Mouse (Mus musculus) kidney, embryonic 16.5 days (tissue): ENCODE measurements around the gene Mllt10. TPM values are rescaled to one million over a fixed set of nuclear protein-coding genes. Genes with fewer than 3 reads are reported as not detected.
"Not testable (repeated sequence)": the region's sequence is repeated elsewhere in the genome, so short reads cannot be mapped to it uniquely, and the experiment has no call there.

ENCODE experiments used
- ATAC-seq: fragments of 200-750 bp; cut with Nextera tagmentation; 2 replicates; pipeline ENCODE4 v1.8.0; 2017; ENCODE audit warnings: moderate TSS enrichment; ENCODE audit not compliant: low FRiP score, low TSS enrichment
- H3K27ac ChIP-seq: fragments of 300-500 bp; sonication (generic); 2 replicates; pipeline ENCODE4 v1.5.1; 2014; ENCODE audit warnings: low read length
- H3K27me3 ChIP-seq: fragments of 300-500 bp; sonication (generic); 2 replicates; pipeline ENCODE4 v1.6.1; 2014; ENCODE audit warnings: low read length, control low read depth, mixed read lengths; ENCODE audit not compliant: insufficient read depth
- H3K36me3 ChIP-seq: fragments of 300-500 bp; sonication (generic); 2 replicates; pipeline ENCODE4 v1.6.1; 2014; ENCODE audit warnings: low read length, control low read depth, mixed read lengths; ENCODE audit not compliant: insufficient read depth
- H3K4me1 ChIP-seq: fragments of 300-500 bp; sonication (generic); 2 replicates; pipeline ENCODE4 v1.6.1; 2014; ENCODE audit warnings: low read length, control low read depth, mixed read lengths; ENCODE audit not compliant: insufficient read depth
- H3K4me2 ChIP-seq: fragments of 300-500 bp; sonication (generic); replicated peaks from 2 replicates; pipeline ENCODE4 v1.6.1; 2014; ENCODE audit warnings: low read depth, low read length
- H3K4me3 ChIP-seq: fragments of 300-500 bp; sonication (generic); 2 replicates; pipeline ENCODE4 v1.5.1; 2014; ENCODE audit warnings: mild to moderate bottlenecking, low read length
- H3K9ac ChIP-seq: fragments of 300-500 bp; sonication (generic); replicated peaks from 2 replicates; pipeline ENCODE4 v1.6.1; 2014; ENCODE audit warnings: low read length
- H3K9me3 ChIP-seq: fragments of 300-500 bp; sonication (generic); 2 replicates; pipeline ENCODE4 v1.6.1; 2016; ENCODE audit warnings: low read length, control low read depth
- WGBS: fragments of 180-500 bp; shearing (Covaris S2); extraction: QIAGEN DNeasy Blood & Tissue Kit; methylation state at CpG from one replicate; pipeline ENCODE4 v1.1.7; 2014; 5-methylcytosine and 5-hydroxymethylcytosine counted together
- polyA plus RNA-seq: library from polyadenylated mRNA; unstranded; fragments of >200 nt; fragmentation: Nextera tagmentation; extraction: Ambion mirVana; gene quantifications from 2 replicates; pipeline ENCODE4 v1.2.1, GENCODE M21; 2015

The Mllt10 gene
- polyA plus RNA-seq, 1 experiment from 2014 or later = 63.4 TPM

- ATAC-seq = no peak
- H3K4me1 ChIP-seq = peaks cover 15% of the 10 kb centered on the region
- no peak overlapping the region for H3K9ac ChIP-seq
- no peaks in the 10 kb centered on the region for H3K9me3 ChIP-seq
- 0 out of 2 replicates have a peak, but pooled peaks cover 12% of the 10 kb centered on the region for H3K36me3 ChIP-seq
- no peak overlapping the region for H3K4me2 ChIP-seq
- WGBS = 86% methylated on average over 4 of the region's 4 CpGs
- peak overlapping the region; percentile 43; the same call in 1 of the 2 replicates for H3K27ac ChIP-seq
- no peaks in the 10 kb centered on the region for H3K27me3 ChIP-seq
- no peak overlapping the region for H3K4me3 ChIP-seq
Observed at GRCm38 (mm10) chr2:18068071-18068796, 13.2 kb downstream of the Mllt10 start.

- ATAC-seq = peak; percentile 57; the same call in 1 of the 2 replicates
- no peak overlapping the region for H3K9ac ChIP-seq
- no peaks in the 10 kb centered on the region for H3K9me3 ChIP-seq
- H3K4me1 ChIP-seq = peaks cover 4% of the 10 kb centered on the region; the same call in 1 of the 2 replicates
- 77% methylated on average over 2 of the region's 2 CpGs for WGBS
- H3K4me2 ChIP-seq = no peak overlapping the region
- no peaks in the 10 kb centered on the region for H3K27me3 ChIP-seq
- no peak overlapping the region for H3K27ac ChIP-seq
- peaks cover 25% of the 10 kb centered on the region for H3K36me3 ChIP-seq
- H3K4me3 ChIP-seq = no peak overlapping the region
Observed at GRCm38 (mm10) chr2:18071947-18072346, 16.9 kb downstream of the Mllt10 start.

GRCm38 (mm10) chr2:18080182-18080860 lies 25.3 kb downstream of the Mllt10 start:
- Histone ChIP-seq H3K4me2 (no peak overlapping the region), H3K4me3 (no peak overlapping the region), H3K27me3 (no peaks in the 10 kb centered on the region), H3K9me3 (no peaks in the 10 kb centered on the region), H3K27ac (no peak overlapping the region), H3K9ac (no peak overlapping the region), H3K4me1 (no peaks in the 10 kb centered on the region; the same call in 1 of the 2 replicates), H3K36me3 (peaks cover 45% of the 10 kb centered on the region)
- peak; percentile 61; the same call in 1 of the 2 replicates for ATAC-seq
- 85% methylated on average over 2 of the region's 2 CpGs for WGBS

- H3K27ac ChIP-seq, H3K4me3 ChIP-seq, H3K27me3 ChIP-seq, H3K4me1 ChIP-seq, H3K9me3 ChIP-seq, H3K9ac ChIP-seq, ATAC-seq, H3K4me2 ChIP-seq: not testable (repeated sequence)
- H3K36me3 ChIP-seq = peaks cover 43% of the 10 kb centered on the region
- WGBS = 91% methylated on average over 3 of the region's 3 CpGs
Observed at GRCm38 (mm10) chr2:18087695-18088094, 32.7 kb downstream of the Mllt10 start.

- no peaks in the 10 kb centered on the region for H3K9me3 ChIP-seq
- H3K4me3 ChIP-seq = no peak overlapping the region
- no peak overlapping the region for H3K9ac ChIP-seq
- ATAC-seq = no peak
- H3K4me2 ChIP-seq = no peak overlapping the region
- H3K27me3 ChIP-seq = no peaks in the 10 kb centered on the region
- no peaks in the 10 kb centered on the region for H3K4me1 ChIP-seq
- WGBS = 90% methylated on average over 1 of the region's 1 CpGs
- H3K27ac ChIP-seq = no peak overlapping the region
- peaks cover 24% of the 10 kb centered on the region for H3K36me3 ChIP-seq
Observed at GRCm38 (mm10) chr2:18093858-18094257, 38.8 kb downstream of the Mllt10 start.

- H3K4me3 ChIP-seq = no peak overlapping the region
- no peaks in the 10 kb centered on the region for H3K27me3 ChIP-seq
- no peak for ATAC-seq
- H3K36me3 ChIP-seq = peaks cover 24% of the 10 kb centered on the region
- no peak overlapping the region for H3K9ac ChIP-seq
- H3K4me2 ChIP-seq = no peak overlapping the region
- no peaks in the 10 kb centered on the region for H3K9me3 ChIP-seq
- no peaks in the 10 kb centered on the region for H3K4me1 ChIP-seq
- H3K27ac ChIP-seq = no peak overlapping the region
Observed at GRCm38 (mm10) chr2:18094319-18094718, 39.3 kb downstream of the Mllt10 start.

- no peaks in the 10 kb centered on the region for H3K4me1 ChIP-seq
- no peak overlapping the region for H3K27ac ChIP-seq
- no peak overlapping the region for H3K4me3 ChIP-seq
- H3K9ac ChIP-seq = no peak overlapping the region
- no peak overlapping the region for H3K4me2 ChIP-seq
- no peaks in the 10 kb centered on the region for H3K27me3 ChIP-seq
- no peak for ATAC-seq
- 37% methylated on average over 2 of the region's 2 CpGs for WGBS
- peaks cover 6% of the 10 kb centered on the region; the same call in 1 of the 2 replicates for H3K9me3 ChIP-seq
- peaks cover 29% of the 10 kb centered on the region for H3K36me3 ChIP-seq
Observed at GRCm38 (mm10) chr2:18095804-18096203, 40.8 kb downstream of the Mllt10 start.

- H3K4me3 ChIP-seq = no peak overlapping the region
- ATAC-seq = no peak
- no peak overlapping the region for H3K27ac ChIP-seq
- no peak overlapping the region for H3K9ac ChIP-seq
- 92% methylated on average over 2 of the region's 2 CpGs for WGBS
- H3K27me3 ChIP-seq = no peaks in the 10 kb centered on the region
- peaks cover 30% of the 10 kb centered on the region for H3K36me3 ChIP-seq
- no peaks in the 10 kb centered on the region for H3K4me1 ChIP-seq
- H3K9me3 ChIP-seq = peaks cover 6% of the 10 kb centered on the region; the same call in 1 of the 2 replicates
- H3K4me2 ChIP-seq = no peak overlapping the region
Observed at GRCm38 (mm10) chr2:18100914-18101313, 45.9 kb downstream of the Mllt10 start.

- Histone ChIP-seq H3K36me3 (peaks cover 6% of the 10 kb centered on the region; the same call in 1 of the 2 replicates), H3K9ac (no peak overlapping the region), H3K9me3 (no peaks in the 10 kb centered on the region), H3K4me2 (no peak overlapping the region), H3K4me1 (peaks cover 3% of the 10 kb centered on the region; the same call in 1 of the 2 replicates), H3K4me3 (no peak overlapping the region), H3K27me3 (no peaks in the 10 kb centered on the region), H3K27ac (no peak overlapping the region)
- peak; percentile 54; the same call in 1 of the 2 replicates for ATAC-seq
Observed at GRCm38 (mm10) chr2:18107561-18107960, 52.5 kb downstream of the Mllt10 start.

- no peaks in the 10 kb centered on the region for H3K9me3 ChIP-seq
- 0 out of 2 replicates have a peak, but pooled peaks have one; percentile 76 for ATAC-seq
- peaks cover 8% of the 10 kb centered on the region for H3K36me3 ChIP-seq
- no peaks in the 10 kb centered on the region for H3K27me3 ChIP-seq
- no peak overlapping the region for H3K4me3 ChIP-seq
- no peak overlapping the region for H3K9ac ChIP-seq
- WGBS = 83% methylated on average over 3 of the region's 3 CpGs
- peaks cover 3% of the 10 kb centered on the region; the same call in 1 of the 2 replicates for H3K4me1 ChIP-seq
- no peak overlapping the region for H3K4me2 ChIP-seq
- no peak overlapping the region for H3K27ac ChIP-seq
Observed at GRCm38 (mm10) chr2:18108214-18108613, 53.2 kb downstream of the Mllt10 start.
